Mouse (Mus musculus): ENCODE measurements at regions not wholly inside any gene's neighbourhood (a gene's known extent, or its start where the extent isn't known, plus 50 kb on each side); places are given as distances from the start of the nearest gene placed in this dataset.
A peak's percentile ranks its signal among the peaks of the same experiment; 100 is the strongest.

- DNase-seq = peak; percentile 91
Observed at GRCm38 (mm10) chr1:61181099-61181821, 203.5 kb downstream of the Icos start.

DNA sequence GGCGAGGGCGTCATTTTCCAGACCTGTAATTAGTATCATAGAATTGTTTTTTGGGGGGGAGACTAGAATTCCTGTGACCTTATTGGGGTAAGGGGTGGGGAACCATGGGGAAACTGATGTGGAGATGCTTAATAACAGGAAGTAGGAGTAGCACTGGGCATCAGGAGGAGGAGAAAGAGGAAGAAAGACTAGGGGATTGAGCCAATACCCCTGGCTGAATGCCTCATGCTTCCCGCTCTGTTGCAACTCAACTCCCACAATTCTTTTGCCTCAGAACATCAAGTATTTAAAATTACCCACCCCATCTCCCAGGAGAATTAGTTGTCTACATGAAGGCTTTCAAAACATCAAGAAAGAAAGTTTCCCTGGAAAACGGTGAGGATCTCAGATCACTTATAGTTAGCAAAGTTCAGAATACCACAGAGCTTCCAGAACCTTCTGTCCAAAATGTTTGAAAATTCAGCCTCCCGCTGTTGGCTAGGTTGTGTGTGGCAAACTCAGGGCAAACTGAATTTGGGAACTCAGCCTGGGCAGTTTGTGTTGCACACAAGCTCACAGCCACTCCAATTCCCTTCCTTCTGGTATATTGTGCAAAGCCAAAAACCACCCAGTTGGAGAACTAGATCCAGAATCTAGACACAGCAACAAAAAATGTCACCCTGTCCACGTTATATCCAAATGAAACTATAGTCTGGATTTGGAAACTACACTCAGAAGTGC is 209.8 kb downstream of the Icos start:
- DNase-seq = no peak

GRCm38 (mm10) chr1:61190921-61191320 is 213.2 kb downstream of the Icos start:
- no peak for DNase-seq

DNA sequence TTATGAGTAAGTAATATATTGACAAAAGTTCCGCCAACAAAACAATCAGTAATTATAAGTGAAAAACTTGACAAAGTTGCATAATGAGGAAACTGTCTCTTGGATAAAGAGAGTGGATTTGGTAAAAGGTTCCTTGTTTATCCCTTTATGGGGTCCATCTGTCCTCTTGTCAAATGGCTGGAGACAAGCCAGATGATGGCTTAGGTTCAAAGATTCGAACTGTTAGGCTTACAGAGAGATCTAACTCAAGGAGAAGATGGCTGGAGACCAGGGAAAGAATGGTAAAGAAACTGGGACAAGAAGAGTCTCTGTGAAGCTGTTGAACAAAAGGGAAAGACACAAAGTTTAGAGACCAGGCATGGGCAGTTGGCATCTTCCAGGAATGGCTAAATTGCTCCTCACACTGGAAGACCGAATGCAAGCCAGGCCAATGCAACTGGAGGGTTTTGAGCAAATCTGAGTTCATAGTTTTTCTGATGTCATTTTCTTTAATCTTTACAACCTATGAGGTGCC is 220.9 kb downstream of the Icos start:
- DNase-seq = no peak

- DNase-seq = no peak
Observed at GRCm38 (mm10) chr1:61201006-61201405, 223.3 kb downstream of the Icos start.

- DNase-seq = no peak
Observed at GRCm38 (mm10) chr1:61202079-61202478, 224.4 kb downstream of the Icos start.

GRCm38 (mm10) chr1:61203170-61203569 is 225.4 kb downstream of the Icos start:
- DNase-seq = no peak

DNA sequence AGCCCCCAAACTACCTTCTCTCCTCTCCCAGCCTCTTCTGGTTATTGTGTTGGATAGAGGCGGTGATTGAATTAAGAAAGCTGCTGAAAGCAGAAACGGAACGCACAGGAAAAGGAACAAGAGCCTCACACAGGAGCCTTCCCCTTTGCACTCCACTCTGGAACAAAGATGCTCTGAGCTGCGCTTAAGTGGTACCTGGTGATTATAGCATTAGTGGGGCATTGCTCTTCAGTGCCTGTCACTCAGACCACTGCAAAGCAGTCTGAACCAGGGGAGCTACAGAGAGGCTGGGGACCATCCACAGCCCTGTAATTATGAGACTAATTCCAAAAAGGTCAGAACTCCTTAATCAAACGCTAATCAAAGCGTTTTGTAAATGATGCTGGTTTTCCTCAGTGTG is 225.9 kb downstream of the Icos start:
- DNase-seq = no peak

GRCm38 (mm10) chr1:61205137-61205536 is 227.4 kb downstream of the Icos start:
- no peak for DNase-seq

DNA sequence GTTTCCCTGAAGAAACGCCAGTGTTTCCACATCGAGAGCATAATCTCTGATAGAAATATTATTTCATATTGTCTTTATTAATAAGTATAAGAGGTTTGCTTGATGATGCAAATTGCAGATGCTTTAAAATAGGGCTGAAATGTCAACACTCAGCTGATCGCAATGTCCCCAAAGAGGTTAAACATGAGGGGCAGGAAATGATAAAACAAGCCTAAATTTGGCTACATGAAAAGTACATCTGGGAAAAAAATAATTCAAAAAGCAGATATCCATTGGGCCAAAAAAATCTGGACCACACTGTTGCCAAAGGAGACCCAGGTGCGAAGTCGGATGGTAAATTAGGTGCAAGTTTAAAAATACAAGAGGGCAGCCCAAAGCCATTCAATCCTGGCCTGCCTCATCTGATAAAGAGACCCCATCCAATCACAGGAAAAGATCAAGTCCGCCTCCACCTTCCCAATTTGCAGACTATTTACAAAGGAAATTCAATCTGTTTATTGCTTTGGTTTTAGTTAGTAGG is 229.2 kb downstream of the Icos start:
- DNase-seq = no peak

- no peak for DNase-seq
Observed at GRCm38 (mm10) chr1:61208386-61208785, 230.7 kb downstream of the Icos start.

GRCm38 (mm10) chr1:61221131-61221530 is 243.4 kb downstream of the Icos start:
- DNase-seq = peak; percentile 16

DNA sequence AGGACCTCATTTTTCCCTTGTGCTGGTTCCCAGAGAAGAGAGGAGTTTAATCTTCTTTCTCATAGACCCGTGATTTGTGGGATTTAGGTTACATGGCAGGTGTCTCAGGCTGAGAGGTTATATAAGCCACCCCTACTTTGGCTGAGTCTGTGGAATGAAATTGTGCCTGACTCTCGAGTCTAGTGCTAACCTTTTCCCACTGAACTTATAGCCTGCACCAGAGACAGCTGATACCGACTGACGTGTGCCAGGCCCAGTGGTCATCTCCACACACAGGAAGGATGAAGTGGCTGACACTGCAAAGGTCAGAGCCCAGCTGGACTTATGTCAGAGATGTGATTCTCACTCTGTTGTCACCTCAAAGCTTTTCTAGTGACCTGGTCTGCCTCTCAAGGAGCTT is 251.2 kb downstream of the Icos start:
- DNase-seq = no peak

- DNase-seq = no peak
Observed at GRCm38 (mm10) chr1:61233001-61233400, 255.3 kb downstream of the Icos start.

GRCm38 (mm10) chr1:61233476-61234297 is 256.0 kb downstream of the Icos start:
- peak; percentile 30 for DNase-seq

DNA sequence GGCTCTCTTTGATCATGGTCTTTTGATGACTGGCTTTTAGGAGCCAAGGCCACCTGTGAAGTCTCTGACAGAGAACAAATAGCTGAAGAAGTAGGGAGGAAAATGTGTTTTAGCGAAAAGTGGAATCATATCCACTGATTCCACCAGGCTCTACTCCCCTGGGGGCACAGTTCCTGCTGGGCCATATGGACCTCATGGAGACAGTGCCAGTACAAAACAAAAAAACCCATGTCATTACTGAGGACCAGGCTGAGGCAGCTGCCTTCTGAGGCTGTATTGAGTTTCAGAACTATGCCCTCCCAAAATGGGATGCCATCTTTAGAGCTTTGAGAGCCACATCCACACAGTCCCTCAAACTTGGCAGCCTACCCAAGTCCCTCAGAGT is 256.6 kb downstream of the Icos start:
- DNase-seq = no peak

- no peak for DNase-seq
Observed at GRCm38 (mm10) chr1:61236511-61236910, 258.8 kb downstream of the Icos start.

GRCm38 (mm10) chr1:61238668-61239067 is 260.9 kb downstream of the Icos start:
- DNase-seq = no peak

DNA sequence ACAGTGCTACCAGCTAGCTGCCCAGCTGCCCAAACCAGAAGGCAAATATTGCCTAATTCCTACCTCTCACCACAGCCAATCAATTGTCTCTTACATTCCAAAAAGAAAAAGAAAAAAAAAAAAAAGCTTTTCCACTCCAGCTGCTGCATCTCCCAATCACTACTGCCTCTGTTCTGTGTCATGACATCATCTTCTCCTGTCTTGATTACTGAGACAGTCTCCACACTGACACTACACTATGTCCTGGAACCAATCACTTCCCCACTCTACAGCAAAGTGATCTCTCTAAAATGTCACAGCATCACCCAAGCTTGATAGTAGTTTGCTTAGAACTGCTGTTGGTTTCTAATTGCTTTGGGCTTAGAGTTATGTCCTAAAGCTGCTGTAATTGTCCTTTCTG is 279.8 kb downstream of the Icos start:
- no peak for DNase-seq

GRCm38 (mm10) chr1:61263466-61263865 is 285.7 kb downstream of the Icos start:
- DNase-seq = no peak

DNA sequence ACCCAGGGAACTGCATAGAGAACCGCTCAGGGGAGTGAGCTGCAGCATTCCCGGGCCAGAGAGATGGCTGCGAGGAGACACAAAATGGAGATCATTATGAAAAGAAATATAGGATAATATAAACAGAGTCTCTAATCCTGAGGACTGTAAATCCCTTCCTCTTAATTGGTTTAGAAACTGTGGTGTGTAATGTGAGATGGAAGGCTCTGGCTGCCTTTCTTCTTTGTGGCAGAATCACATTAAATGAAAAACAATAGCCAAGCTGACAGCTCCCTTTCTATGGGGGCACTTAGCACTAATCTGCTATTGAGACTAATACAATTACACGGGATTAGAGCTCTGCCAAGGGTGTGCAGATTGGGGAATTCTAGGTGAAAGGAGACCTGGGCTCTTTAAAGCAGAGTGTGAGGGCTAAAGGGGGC is 288.0 kb downstream of the Icos start:
- no peak for DNase-seq

GRCm38 (mm10) chr1:61273843-61274242 is 296.1 kb downstream of the Icos start:
- DNase-seq = no peak

DNA sequence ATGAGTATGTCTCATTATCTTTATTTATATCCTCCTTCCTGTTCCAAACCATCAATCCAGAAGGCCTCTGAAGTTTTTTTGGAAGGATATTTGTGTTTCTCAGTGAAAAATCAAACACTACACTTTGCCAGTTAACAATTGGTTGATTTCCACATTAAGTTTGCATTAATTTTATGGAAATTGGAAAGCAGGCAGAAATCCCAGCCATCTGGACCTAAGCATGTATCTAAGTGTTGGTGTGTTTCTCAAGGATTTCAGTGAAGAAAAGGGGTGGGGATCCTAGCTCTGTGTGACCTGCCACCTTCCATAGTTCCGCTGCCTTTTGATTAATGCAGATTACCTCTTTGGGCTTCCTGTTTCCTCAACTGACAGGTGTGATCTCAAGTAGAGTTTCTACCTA is 296.5 kb downstream of the Icos start:
- DNase-seq = no peak

Measured in kidney, postnatal 14 days (tissue).